Mouse (Mus musculus) gastrocnemius, adult 2 months (tissue): ENCODE measurements around the gene Nhsl2. TPM values are rescaled to one million over a fixed set of nuclear protein-coding genes. Genes with fewer than 3 reads are reported as not detected.

ENCODE experiments used
- DNase-seq: peaks from one replicate; pipeline ENCODE4 v3.0.0; 2022
- H3K27ac ChIP-seq: fragments of 200-600 bp; 2 replicates; pipeline ENCODE4 v1.8.1; 2022; ENCODE audit warnings: mild to moderate bottlenecking
- H3K4me3 ChIP-seq: fragments of 200-600 bp; 2 replicates; pipeline ENCODE4 v1.8.1; 2022; ENCODE audit warnings: mild to moderate bottlenecking, moderate library complexity
- CTCF ChIP-seq: fragments of 200-600 bp; IDR thresholded peaks from 2 replicates; pipeline ENCODE4 v1.8.1; 2022; ENCODE audit warnings: antibody characterized with exemption, mild to moderate bottlenecking, moderate library complexity
- intact Hi-C: fragments of 180-260 bp; cut with DNase I; formaldehyde crosslinking; loops from one replicate; pipeline ENCODE4 v1.15.1; 2025
- total RNA-seq, 2 experiments: library from RNA; stranded (reverse); gene quantifications; 2 replicates each; pipeline ENCODE4 v1.2.3; 2021

Nhsl2 gene
- total RNA-seq, 2 experiments from 2014 or later: 1.4 to 2.4 TPM

DNA sequence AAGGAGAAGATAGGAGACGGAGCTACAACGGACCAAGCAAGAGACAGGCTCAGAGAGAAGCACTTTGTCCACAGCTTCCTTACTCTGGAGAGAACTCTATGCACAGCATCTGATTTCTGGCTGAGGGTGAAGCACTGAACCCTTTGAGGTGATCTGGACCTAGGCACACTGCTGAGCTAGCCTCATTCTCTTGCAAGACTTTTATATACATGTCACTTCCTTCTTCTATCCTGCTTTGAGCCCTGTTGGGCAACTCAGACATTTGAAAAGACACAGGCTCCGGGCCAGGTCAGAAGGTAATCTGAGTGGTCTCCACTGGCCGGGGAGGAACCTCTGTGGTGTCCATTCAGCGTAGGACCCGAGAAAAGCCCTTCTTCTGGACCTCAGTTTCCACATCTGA, 201.4 kb downstream of the Nhsl2 start:
- DNase-seq: no peak
- intact Hi-C loops: no loop called here
- Histone ChIP-seq H3K27ac (no peak overlapping the region), H3K4me3 (no peak overlapping the region)
- no peak for TF ChIP-seq CTCF

DNA sequence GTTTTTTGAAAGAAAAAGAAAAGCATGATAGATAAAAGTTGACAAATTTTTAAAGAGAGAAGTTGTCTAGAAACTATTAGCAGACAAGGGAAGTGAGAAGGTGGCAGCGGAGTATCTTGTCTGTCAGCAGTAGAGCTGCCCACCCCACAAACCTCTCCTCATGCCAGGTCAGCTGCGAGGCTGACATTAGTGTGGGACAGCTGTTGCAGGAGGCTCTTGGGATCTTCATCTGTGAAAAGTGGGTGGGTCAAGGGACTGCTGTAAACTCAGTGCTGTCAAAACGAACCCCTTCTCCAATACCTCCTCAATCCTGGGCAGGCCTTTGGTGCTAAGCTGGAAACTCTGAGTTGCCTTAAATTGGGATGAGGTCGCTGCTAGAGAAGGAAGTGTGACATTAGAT, 202.0 kb downstream of the Nhsl2 start:
- H3K4me3 ChIP-seq: no peak overlapping the region
- intact Hi-C loops: no loop called here

DNA sequence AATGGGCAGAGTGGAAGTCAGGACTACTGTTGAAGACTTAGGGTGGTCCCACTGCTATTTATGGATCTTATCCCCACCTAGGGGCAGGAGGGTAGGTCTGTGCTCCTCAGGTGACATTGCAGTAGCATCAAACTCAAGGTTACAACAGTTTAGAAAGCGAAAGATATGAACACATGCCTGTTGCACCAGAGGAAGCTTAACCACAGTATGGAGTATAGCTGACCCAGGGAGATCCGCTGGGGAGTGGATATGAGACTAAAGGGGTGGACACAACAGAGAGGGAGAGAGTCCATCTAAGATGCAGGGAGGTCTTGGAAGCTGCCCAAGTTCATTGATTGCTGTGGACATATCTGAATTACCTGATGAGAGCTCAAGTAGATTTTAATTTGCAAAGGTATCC, 204.2 kb downstream of the Nhsl2 start:
- no peak for DNase-seq
- H3K4me3 ChIP-seq: no peak overlapping the region
- TF ChIP-seq CTCF: no peak
- intact Hi-C loops: no loop called here
- no peak overlapping the region for H3K27ac ChIP-seq

More for the DNA sequence above, 202.0 kb downstream of the Nhsl2 start:
- no peak for DNase-seq
- no peak for TF ChIP-seq CTCF
- H3K27ac ChIP-seq: no peak overlapping the region

DNA sequence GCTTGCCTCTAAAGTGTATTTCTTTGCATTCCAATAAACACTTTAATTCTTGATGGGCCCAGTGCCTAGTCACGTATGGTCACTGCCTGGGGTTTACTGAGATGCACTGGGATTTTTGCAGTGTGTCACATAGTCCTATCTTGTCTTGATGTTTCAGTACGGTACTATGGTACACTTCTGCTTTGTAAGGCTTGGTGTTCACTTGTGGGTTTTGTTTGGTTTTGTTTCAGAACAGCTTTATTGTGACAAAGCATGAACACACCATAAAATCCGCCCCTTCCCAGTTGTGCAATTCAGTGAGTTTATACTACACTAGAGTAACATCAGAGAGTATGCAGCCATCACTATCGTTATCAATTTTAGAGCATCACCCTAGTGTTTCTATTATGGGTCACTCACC, 204.8 kb downstream of the Nhsl2 start:
- DNase-seq: no peak
- Histone ChIP-seq H3K4me3 (no peak overlapping the region), H3K27ac (no peak overlapping the region)
- intact Hi-C loops: no loop called here
- TF ChIP-seq CTCF: no peak

DNA sequence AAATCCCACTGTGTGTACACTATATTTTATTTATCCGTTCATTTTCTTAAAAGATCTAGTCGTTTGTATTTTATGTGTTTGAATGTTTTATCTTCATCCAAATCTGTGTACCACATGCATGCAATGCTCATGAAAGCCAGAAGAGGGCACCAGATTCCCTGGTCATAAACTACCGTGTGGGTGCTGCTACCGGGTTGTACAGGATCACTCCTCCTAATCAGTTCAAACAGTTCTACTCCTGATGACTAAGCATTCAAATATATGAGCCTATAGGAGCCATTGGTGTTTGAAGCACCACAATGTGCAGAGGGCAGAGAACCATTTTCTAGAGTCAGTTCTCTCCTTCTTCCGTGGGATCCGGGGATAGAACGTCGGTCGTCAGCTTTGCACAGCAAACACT, 210.3 kb downstream of the Nhsl2 start:
- no peak overlapping the region for H3K4me3 ChIP-seq
- peak; percentile 58 for TF ChIP-seq CTCF
- H3K27ac ChIP-seq: no peak overlapping the region
- intact Hi-C loops: no loop called here
- no peak for DNase-seq

- no peak for DNase-seq
- Histone ChIP-seq H3K27ac (peak overlapping the region; percentile 64), H3K4me3 (no peak overlapping the region)
- TF ChIP-seq CTCF: no peak
- intact Hi-C loops: loop anchor here (10.0 kb wide), 1 partner anchor 255 kb away; no protein-coding TSS in a partner anchor
Measured at GRCm38 (mm10) chrX:102060243-102060642, 211.1 kb downstream of the Nhsl2 start.

GRCm38 (mm10) chrX:102060891-102061290, 211.7 kb downstream of the Nhsl2 start:
- intact Hi-C loops: loop anchor here (10.0 kb wide), 1 partner anchor 256 kb away; no protein-coding TSS in a partner anchor

GRCm38 (mm10) chrX:102064062-102064461, 214.9 kb downstream of the Nhsl2 start:
- intact Hi-C loops: loop anchor here (10.0 kb wide), 1 partner anchor 259 kb away; no protein-coding TSS in a partner anchor
- TF ChIP-seq CTCF: no peak
- no peak overlapping the region for H3K4me3 ChIP-seq
- DNase-seq: no peak
- no peak overlapping the region for H3K27ac ChIP-seq

More at GRCm38 (mm10) chrX:102060891-102061290, 211.7 kb downstream of the Nhsl2 start:
- Histone ChIP-seq H3K27ac (peak overlapping the region; percentile 8; the same call in 1 of the 2 replicates), H3K4me3 (no peak overlapping the region)
- peak; percentile 57 for DNase-seq
- no peak for TF ChIP-seq CTCF

DNA sequence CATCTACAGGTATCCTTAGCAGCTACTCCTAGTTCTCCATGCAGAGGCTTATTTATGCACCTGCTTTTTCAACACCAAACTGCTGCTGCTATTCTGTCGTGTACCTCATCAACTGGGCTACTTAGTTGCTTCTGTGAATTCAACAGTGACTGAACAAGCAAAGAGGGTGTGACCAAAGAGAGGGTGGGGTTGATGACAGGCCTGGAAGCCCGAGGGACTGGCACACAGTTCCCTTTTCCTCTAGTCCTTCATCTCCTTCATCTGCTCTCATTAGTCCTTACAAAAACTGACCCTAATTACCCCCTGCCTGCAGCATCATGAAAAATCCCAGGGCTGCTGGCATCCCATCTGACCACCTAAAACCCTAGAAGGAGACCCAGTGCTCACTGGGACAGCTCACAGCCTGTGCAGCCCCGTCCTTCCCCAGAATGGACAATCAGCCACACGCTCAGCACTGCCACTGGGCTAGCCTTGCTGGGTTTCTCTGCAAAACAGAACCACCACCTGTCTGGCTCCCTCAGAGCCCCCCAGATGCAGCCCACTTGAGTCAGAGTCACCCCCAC, 216.1 kb downstream of the Nhsl2 start:
- Histone ChIP-seq H3K4me3 (no peak overlapping the region), H3K27ac (peak overlapping the region; percentile 35; the same call in 1 of the 2 replicates)
- intact Hi-C loops: loop anchor here (5.0 to 10.0 kb wide), 2 partner anchors 83 to 260 kb away; no protein-coding TSS in a partner anchor
- TF ChIP-seq CTCF: no peak
- no peak for DNase-seq

- H3K27ac ChIP-seq: no peak overlapping the region; the same call in 1 of the 2 replicates
- DNase-seq: peak; percentile 73
- TF ChIP-seq CTCF: peak; percentile 84
- no peak overlapping the region for H3K4me3 ChIP-seq
- intact Hi-C loops: loop anchor here (1.0 to 10.0 kb wide), 3 partner anchors 84 to 261 kb away; no protein-coding TSS in a partner anchor
Measured at GRCm38 (mm10) chrX:102066134-102066533, 216.9 kb downstream of the Nhsl2 start.

GRCm38 (mm10) chrX:102067118-102067517, 217.9 kb downstream of the Nhsl2 start:
- intact Hi-C loops: loop anchor here (5.0 to 10.0 kb wide), 2 partner anchors 85 to 262 kb away; no protein-coding TSS in a partner anchor
- no peak for TF ChIP-seq CTCF
- Histone ChIP-seq H3K4me3 (no peak overlapping the region), H3K27ac (no peak overlapping the region)
- DNase-seq: no peak

GRCm38 (mm10) chrX:102068811-102069540, 219.8 kb downstream of the Nhsl2 start:
- no peak for DNase-seq
- no peak overlapping the region for H3K4me3 ChIP-seq
- intact Hi-C loops: loop anchor here (5.0 to 10.0 kb wide), 2 partner anchors 87 to 264 kb away; no protein-coding TSS in a partner anchor
- TF ChIP-seq CTCF: no peak
- H3K27ac ChIP-seq: no peak overlapping the region
